Mouse (Mus musculus): ENCODE data around the gene Elmod2.

GRCm38 (mm10) chr8:83271172-83271571, 61.1 kb downstream of the Elmod2 start:
- no peak for TF ChIP-seq CHD2 (IDR thresholded peaks at IDR 0.05; ENCODE audit: low read length)
- no peak for TF ChIP-seq USF1 (IDR thresholded peaks at IDR 0.05; ENCODE audit: low read depth, low read length)
- TF ChIP-seq CTCF (conservative IDR thresholded peaks at IDR 0.05 in 1 of 2, IDR thresholded peaks at IDR 0.05 in 1 of 2; ENCODE audit: low read depth in 2 of 2, low read length in 2 of 2) = no peak
- no peak for TF ChIP-seq ZKSCAN1 (IDR thresholded peaks at IDR 0.05; ENCODE audit: borderline replicate concordance, low read depth, low read length)
- TF ChIP-seq E2F4 (IDR thresholded peaks at IDR 0.05; ENCODE audit: insufficient replicate concordance, low read depth, low read length) = no peak
- no peak for TF ChIP-seq BHLHE40 (IDR thresholded peaks at IDR 0.05; ENCODE audit: low read depth, low read length)
- no peak for TF ChIP-seq TCF12 (IDR thresholded peaks at IDR 0.05; ENCODE audit: low read depth, low read length)
- TF ChIP-seq RCOR1 (conservative IDR thresholded peaks at IDR 0.05; ENCODE audit: low read depth, low read length) = no peak
- no peak for TF ChIP-seq POLR2A (IDR thresholded peaks at IDR 0.05; ENCODE audit: low read depth, low read length)
